Mouse (Mus musculus) limb, embryonic 10.5 days (tissue): Measurements from ENCODE around the gene Hoxc6. TPM values are rescaled to one million over a fixed set of nuclear protein-coding genes. Genes with fewer than 3 reads are reported as not detected.

Experiments
- DNase-seq: peaks from one replicate; pipeline ENCODE4 v3.0.0-alpha.2; 2017; ENCODE audit warnings: low spot score
- H3K27ac ChIP-seq: fragments of 300-500 bp; sonication (generic); 2 replicates; pipeline ENCODE4 v1.5.1; 2016; ENCODE audit warnings: mild to moderate bottlenecking
- H3K27me3 ChIP-seq: fragments of 300-500 bp; sonication (generic); 2 replicates; pipeline ENCODE4 v1.6.1; 2016; ENCODE audit warnings: low read depth, mild to moderate bottlenecking; ENCODE audit not compliant: poor library complexity, severe bottlenecking
- H3K36me3 ChIP-seq: fragments of 300-500 bp; sonication (generic); 2 replicates; pipeline ENCODE4 v1.6.1; 2016; ENCODE audit warnings: mild to moderate bottlenecking, moderate library complexity
- H3K4me1 ChIP-seq: fragments of 300-500 bp; sonication (generic); 2 replicates; pipeline ENCODE4 v1.6.1; 2016
- H3K4me3 ChIP-seq: fragments of 300-500 bp; sonication (generic); 2 replicates; pipeline ENCODE4 v1.5.1; 2016; ENCODE audit warnings: mild to moderate bottlenecking, moderate library complexity
- H3K9me3 ChIP-seq: fragments of 300-500 bp; sonication (generic); replicated peaks from 2 replicates; pipeline ENCODE4 v1.6.1; 2016; ENCODE audit warnings: mild to moderate bottlenecking
- WGBS: fragments of 180-500 bp; shearing (Covaris S2); methylation state at CpG from one replicate; pipeline ENCODE4 v1.1.7; 2016; 5-methylcytosine and 5-hydroxymethylcytosine counted together
- polyA plus RNA-seq: library from polyadenylated mRNA; unstranded; fragments of >200 nt; fragmentation: Nextera tagmentation; extraction: Ambion mirVana; gene quantifications from 2 replicates; pipeline ENCODE4 v1.2.1, GENCODE M21; 2016

Hoxc6 gene
- polyA plus RNA-seq, 1 experiment from 2014 or later: 10.1 TPM

DNA sequence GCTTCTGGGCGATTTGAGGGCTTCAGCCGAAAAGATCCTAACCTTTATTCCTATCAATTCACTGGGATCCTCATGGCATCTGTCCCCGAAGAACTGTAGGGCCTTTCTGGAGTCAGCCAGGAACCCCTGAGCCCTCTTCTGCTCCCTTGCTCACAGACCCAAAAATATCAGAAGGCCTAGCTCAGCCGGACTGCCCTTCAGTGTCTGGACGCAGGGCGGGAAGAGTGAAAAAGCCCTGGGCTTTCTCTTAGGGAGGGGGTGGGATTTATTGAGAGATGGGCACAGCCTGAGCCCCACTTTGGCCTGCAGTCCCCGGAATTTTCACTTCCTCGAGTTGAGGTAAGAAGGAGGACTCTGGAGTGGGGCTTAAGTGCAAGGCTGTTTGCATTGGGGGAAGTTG is 34.8 kb upstream of the Hoxc6 start:
- WGBS: 2% methylated on average over 8 of the region's 8 CpGs
- DNase-seq: no peak
- peak overlapping the region; percentile 93 for H3K27ac ChIP-seq
- peaks cover 100% of the 10 kb centered on the region for H3K27me3 ChIP-seq
- peak overlapping the region; percentile 58 for H3K4me3 ChIP-seq
- peaks cover 58% of the 10 kb centered on the region for H3K4me1 ChIP-seq
- no peaks in the 10 kb centered on the region for H3K36me3 ChIP-seq
- no peaks in the 10 kb centered on the region for H3K9me3 ChIP-seq

GRCm38 (mm10) chr15:102963671-102964640 is 34.1 kb upstream of the Hoxc6 start:
- H3K4me3 ChIP-seq: peak overlapping the region; percentile 58
- H3K9me3 ChIP-seq: no peaks in the 10 kb centered on the region
- no peaks in the 10 kb centered on the region for H3K36me3 ChIP-seq
- H3K27me3 ChIP-seq: peaks cover 100% of the 10 kb centered on the region
- WGBS: under 1% methylated on average over 28 of the region's 28 CpGs
- H3K4me1 ChIP-seq: peaks cover 57% of the 10 kb centered on the region
- H3K27ac ChIP-seq: peak overlapping the region; percentile 93
- DNase-seq: peak; percentile 84

DNA sequence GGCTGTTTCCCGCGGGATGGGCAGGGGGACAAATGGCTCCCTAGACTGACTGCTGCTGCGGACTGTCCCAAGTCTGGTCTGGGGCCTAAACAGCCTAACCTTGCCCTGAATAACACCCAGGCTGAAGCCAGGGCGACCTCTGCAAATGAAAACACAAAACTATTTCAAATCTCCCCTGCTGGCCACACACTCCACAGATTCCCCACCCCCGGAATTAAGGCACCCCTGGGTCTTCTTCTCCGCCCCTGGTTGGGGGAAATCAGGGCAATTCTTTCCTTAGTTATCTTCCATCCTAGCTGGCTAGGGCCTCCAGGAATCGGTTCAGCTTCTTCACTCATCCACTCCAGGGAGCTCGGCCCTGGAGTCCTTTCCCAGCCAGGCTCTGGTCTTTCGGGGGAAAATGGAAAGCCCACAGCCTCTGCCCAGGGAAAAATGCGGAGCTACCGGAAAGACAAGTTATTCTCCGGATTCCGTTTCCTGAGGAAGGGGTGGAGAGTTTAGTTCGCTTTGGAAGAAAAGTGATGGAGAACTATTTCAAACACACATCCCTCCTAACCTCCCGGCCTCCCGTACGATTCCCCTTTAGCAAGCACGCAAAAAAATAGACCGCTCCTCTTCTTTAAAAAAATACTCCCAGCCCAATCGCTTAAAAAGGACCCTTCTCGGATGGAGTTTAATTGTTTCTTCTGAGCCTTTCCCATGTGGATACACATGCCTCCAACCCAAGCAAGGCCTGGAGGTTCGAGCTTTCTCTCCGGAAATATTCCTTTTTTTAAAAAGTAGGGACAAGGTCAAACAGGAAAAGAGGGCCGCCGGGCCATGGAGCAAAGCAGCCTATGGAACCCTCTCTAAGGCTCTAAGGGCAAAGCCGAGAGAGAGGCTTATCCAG is 32.8 kb upstream of the Hoxc6 start:
- H3K9me3 ChIP-seq: no peaks in the 10 kb centered on the region
- peak; percentile 71 for DNase-seq
- peak overlapping the region; percentile 58 for H3K4me3 ChIP-seq
- peaks cover 48% of the 10 kb centered on the region for H3K4me1 ChIP-seq
- peak overlapping the region; percentile 93 for H3K27ac ChIP-seq
- 2% methylated on average over 26 of the region's 26 CpGs for WGBS
- H3K27me3 ChIP-seq: peaks cover 100% of the 10 kb centered on the region
- H3K36me3 ChIP-seq: no peaks in the 10 kb centered on the region

DNA sequence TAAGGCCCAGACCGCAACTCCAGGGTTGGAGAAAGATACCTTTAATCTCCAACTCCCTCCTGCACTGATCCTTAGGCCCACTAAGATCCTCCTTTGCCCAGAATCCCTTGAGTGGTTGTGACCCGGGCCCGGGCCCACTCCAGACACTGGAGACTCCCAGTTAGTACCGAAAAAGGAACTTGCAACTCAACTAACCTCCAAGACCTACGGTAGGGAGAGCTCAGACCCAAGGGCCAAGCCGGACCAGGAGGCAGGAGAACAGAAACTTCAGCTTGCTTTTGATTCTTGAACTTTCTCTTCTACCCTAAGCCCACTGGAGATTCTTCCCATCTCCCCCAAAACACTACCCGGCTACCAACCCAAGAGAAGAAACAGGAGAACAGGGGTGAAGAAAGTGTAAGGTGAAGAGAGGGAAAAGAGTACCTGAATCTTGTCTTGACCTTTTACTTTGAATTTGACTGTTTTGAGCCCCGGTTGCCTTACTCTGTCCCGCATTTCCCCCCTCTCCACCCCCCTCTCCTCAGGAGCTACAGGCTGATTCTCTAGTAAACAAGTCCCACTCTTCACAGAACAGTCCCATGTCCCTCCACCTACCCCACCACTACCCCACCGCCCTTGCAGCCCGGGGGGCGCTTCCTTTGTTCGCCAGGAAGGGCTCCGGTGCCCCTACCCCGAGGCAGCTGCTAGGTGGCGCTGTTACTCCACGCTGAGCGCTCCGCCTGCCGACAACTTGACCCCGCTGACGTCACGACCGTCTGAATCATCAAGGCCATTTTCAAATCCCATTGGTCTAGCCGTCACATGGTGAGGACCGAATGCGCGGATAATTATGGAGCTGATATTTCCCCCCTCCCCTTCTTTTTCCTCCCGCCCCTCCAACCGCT is 31.9 kb upstream of the Hoxc6 start:
- peak overlapping the region; percentile 93 for H3K27ac ChIP-seq
- peaks cover 41% of the 10 kb centered on the region for H3K4me1 ChIP-seq
- H3K9me3 ChIP-seq: no peaks in the 10 kb centered on the region
- H3K27me3 ChIP-seq: peaks cover 100% of the 10 kb centered on the region
- 1% methylated on average over 30 of the region's 30 CpGs for WGBS
- peak overlapping the region; percentile 58 for H3K4me3 ChIP-seq
- DNase-seq: peak; percentile 99
- H3K36me3 ChIP-seq: no peaks in the 10 kb centered on the region

DNA sequence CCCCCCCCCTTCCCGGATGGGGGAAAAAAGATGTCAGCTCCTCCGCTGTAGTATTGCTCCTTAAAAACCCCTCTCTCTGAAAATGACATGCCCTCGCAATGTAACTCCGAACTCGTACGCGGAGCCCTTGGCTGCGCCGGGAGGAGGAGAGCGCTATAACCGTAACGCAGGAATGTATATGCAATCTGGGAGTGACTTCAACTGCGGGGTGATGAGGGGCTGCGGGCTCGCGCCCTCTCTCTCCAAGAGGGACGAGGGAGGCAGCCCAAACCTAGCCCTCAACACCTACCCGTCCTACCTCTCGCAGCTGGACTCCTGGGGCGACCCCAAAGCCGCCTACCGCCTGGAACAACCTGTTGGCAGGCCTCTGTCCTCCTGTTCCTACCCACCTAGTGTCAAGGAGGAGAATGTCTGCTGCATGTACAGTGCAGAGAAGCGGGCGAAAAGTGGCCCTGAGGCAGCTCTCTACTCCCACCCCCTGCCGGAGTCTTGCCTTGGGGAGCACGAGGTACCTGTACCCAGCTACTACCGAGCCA is 31.2 kb upstream of the Hoxc6 start, which contains the start of gene Hoxc10:
TSS of gene Hoxc10 (plus strand) at position 21 of the 536 bp plus-strand sequence.
- Histone ChIP-seq H3K27ac (peak within 1 kb of the TSS; percentile 93), H3K9me3 (no peaks in the 10 kb centered on the region), H3K27me3 (peaks cover 100% of the 10 kb centered on the region), H3K4me3 (peak within 1 kb of the TSS; percentile 58), H3K36me3 (no peaks in the 10 kb centered on the region), H3K4me1 (peaks cover 38% of the 10 kb centered on the region)
- 3% methylated on average over 27 of the region's 27 CpGs for WGBS
- DNase-seq: peak; percentile 66

- no peak for DNase-seq
- H3K27ac ChIP-seq: peak within 1 kb of the TSS; percentile 93
- peaks cover 39% of the 10 kb centered on the region for H3K4me1 ChIP-seq
- peaks cover 100% of the 10 kb centered on the region for H3K27me3 ChIP-seq
- peak within 1 kb of the TSS; percentile 58 for H3K4me3 ChIP-seq
- WGBS: 3% methylated on average over 12 of the region's 12 CpGs
- H3K36me3 ChIP-seq: no peaks in the 10 kb centered on the region
- H3K9me3 ChIP-seq: no peaks in the 10 kb centered on the region
Observed at GRCm38 (mm10) chr15:102967312-102967510, 30.8 kb upstream of the Hoxc6 start, which contains the start of gene Hoxc5. TSS of gene Hoxc5 (plus strand) at chr15:102967443.

DNA sequence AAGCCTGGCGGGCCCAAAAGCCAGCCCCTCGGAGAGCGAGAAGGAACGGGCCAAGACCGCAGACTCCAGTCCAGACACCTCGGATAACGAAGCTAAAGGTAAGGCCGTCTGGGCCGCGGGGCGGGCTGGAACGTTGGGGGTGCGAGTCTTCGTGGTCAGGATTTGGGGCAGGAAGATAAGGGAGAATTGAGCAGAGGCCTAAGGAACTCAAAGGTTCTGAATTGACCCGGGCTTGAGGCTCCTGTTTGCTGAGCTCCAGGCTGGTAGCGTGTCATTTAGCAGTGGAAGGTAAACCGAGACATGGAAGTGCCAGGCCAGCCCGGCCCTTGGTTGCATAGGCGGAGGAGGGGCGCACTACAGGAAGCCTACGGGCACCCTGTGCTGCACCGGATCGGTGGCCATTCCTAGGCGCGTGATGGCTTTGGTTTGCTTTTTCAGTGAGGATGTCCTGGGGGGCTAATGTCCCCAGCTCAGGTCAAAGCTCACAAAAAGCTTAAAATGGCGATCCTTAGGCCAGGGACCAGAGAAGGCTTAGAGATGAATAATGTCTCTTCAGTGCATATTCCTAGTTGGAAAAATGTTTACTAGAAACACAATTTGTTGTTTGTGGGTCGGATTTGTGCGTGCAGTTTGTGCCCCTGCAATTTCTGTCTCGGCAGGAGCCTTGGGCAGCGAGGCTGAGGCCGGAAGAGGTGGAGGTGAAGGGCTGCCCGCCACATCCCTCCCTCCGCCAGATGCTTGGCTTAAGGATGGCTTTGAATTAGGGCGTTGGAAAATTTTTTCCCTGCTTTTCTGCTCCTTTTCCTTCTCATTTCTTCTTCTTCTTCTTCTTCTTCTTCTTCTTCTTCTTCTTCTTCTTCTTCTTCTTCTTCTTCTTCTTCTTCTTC is 30.3 kb upstream of the Hoxc6 start:
- Histone ChIP-seq H3K27me3 (peaks cover 100% of the 10 kb centered on the region), H3K4me1 (peaks cover 43% of the 10 kb centered on the region), H3K36me3 (no peaks in the 10 kb centered on the region), H3K4me3 (peak overlapping the region; percentile 58), H3K9me3 (no peaks in the 10 kb centered on the region), H3K27ac (peak overlapping the region; percentile 93)
- 1% methylated on average over 34 of the region's 34 CpGs for WGBS
- DNase-seq: no peak

GRCm38 (mm10) chr15:102969296-102969695 is 28.8 kb upstream of the Hoxc6 start:
- H3K9me3 ChIP-seq: no peaks in the 10 kb centered on the region
- peak overlapping the region; percentile 58; the same call in 1 of the 2 replicates for H3K4me3 ChIP-seq
- H3K27me3 ChIP-seq: peaks cover 100% of the 10 kb centered on the region
- H3K36me3 ChIP-seq: no peaks in the 10 kb centered on the region
- DNase-seq: no peak
- peaks cover 38% of the 10 kb centered on the region for H3K4me1 ChIP-seq
- peak overlapping the region; percentile 93 for H3K27ac ChIP-seq
- WGBS: 35% methylated on average over 1 of the region's 1 CpGs

DNA sequence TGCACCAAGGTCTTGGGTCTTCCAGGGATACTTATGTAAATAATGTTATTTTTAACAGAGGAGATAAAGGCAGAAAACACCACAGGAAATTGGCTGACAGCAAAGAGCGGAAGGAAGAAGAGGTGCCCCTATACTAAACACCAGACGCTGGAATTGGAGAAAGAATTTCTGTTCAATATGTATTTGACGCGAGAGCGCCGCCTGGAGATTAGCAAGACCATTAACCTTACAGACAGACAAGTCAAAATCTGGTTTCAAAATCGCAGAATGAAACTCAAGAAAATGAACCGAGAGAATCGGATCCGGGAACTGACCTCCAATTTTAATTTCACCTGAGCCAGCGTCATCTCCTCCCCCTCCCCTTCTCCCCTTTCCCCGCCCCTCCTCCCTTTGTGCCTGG is 27.3 kb upstream of the Hoxc6 start:
- H3K9me3 ChIP-seq: no peaks in the 10 kb centered on the region
- H3K27me3 ChIP-seq: peaks cover 100% of the 10 kb centered on the region
- no peak for DNase-seq
- peak overlapping the region; percentile 29 for H3K4me3 ChIP-seq
- H3K27ac ChIP-seq: peak overlapping the region; percentile 33; the same call in 1 of the 2 replicates
- H3K4me1 ChIP-seq: peaks cover 37% of the 10 kb centered on the region
- no peaks in the 10 kb centered on the region for H3K36me3 ChIP-seq
- WGBS: under 1% methylated on average over 12 of the region's 12 CpGs

- peak overlapping the region; percentile 46 for H3K4me3 ChIP-seq
- peak overlapping the region; percentile 79 for H3K27ac ChIP-seq
- H3K27me3 ChIP-seq: peaks cover 100% of the 10 kb centered on the region
- no peaks in the 10 kb centered on the region for H3K36me3 ChIP-seq
- peaks cover 40% of the 10 kb centered on the region for H3K4me1 ChIP-seq
- DNase-seq: no peak
- 1% methylated on average over 21 of the region's 21 CpGs for WGBS
- no peaks in the 10 kb centered on the region for H3K9me3 ChIP-seq
Observed at GRCm38 (mm10) chr15:102972254-102972653, 25.8 kb upstream of the Hoxc6 start.

GRCm38 (mm10) chr15:102972753-102973152 is 25.3 kb upstream of the Hoxc6 start:
- WGBS: 2% methylated on average over 6 of the region's 6 CpGs
- DNase-seq: no peak
- H3K4me3 ChIP-seq: peak overlapping the region; percentile 46

More at GRCm38 (mm10) chr15:102972753-102973152, 25.3 kb upstream of the Hoxc6 start:
- peak overlapping the region; percentile 79 for H3K27ac ChIP-seq
- peaks cover 39% of the 10 kb centered on the region for H3K4me1 ChIP-seq
- no peaks in the 10 kb centered on the region for H3K9me3 ChIP-seq
- H3K27me3 ChIP-seq: peaks cover 100% of the 10 kb centered on the region
- no peaks in the 10 kb centered on the region for H3K36me3 ChIP-seq
